Mouse (Mus musculus): ENCODE measurements at regions not wholly inside any gene's neighbourhood (a gene's known extent, or its start where the extent isn't known, plus 50 kb on each side); places are given as distances from the start of the nearest gene placed in this dataset.

- TF ChIP-seq CTCF (conservative IDR thresholded peaks at IDR 0.05; ENCODE audit: insufficient read depth, insufficient read length, low read depth, low read length), result no peak
- no peak for TF ChIP-seq POLR2A (IDR thresholded peaks at IDR 0.05; ENCODE audit: low read depth, low read length)
- no peak for DNase-seq
- H3K27ac ChIP-seq (ENCODE audit: insufficient read depth, low read depth, low read length), result no peak overlapping the region
- WGBS, result 85% methylated on average over 5 of the region's 5 CpGs
- no peaks in the 10 kb centered on the region for H3K36me3 ChIP-seq (ENCODE audit: control insufficient read depth, insufficient read depth, low read length)
- no peak overlapping the region for H3K4me3 ChIP-seq (ENCODE audit: insufficient read depth, low read depth, low read length)
- H3K4me1 ChIP-seq (ENCODE audit: control insufficient read depth, insufficient read depth, low read length), result no peaks in the 10 kb centered on the region
- H3K27me3 ChIP-seq (replicated peaks; ENCODE audit: control insufficient read depth, insufficient read depth, low read length), result no peaks in the 10 kb centered on the region
Observed at GRCm38 (mm10) chr11:64158281-64158680, 79.0 kb upstream of the Cox10 start.

- H3K36me3 ChIP-seq (ENCODE audit: control insufficient read depth, insufficient read depth, low read length), result no peaks in the 10 kb centered on the region
- peak; percentile 1 for DNase-seq
- H3K4me3 ChIP-seq (ENCODE audit: insufficient read depth, low read depth, low read length), result no peak overlapping the region
- no peak for TF ChIP-seq POLR2A (IDR thresholded peaks at IDR 0.05; ENCODE audit: low read depth, low read length)
- no peak for TF ChIP-seq CTCF (conservative IDR thresholded peaks at IDR 0.05; ENCODE audit: insufficient read depth, insufficient read length, low read depth, low read length)
- H3K27me3 ChIP-seq (replicated peaks; ENCODE audit: control insufficient read depth, insufficient read depth, low read length), result no peaks in the 10 kb centered on the region
- H3K27ac ChIP-seq (ENCODE audit: insufficient read depth, low read depth, low read length), result no peak overlapping the region
- no peaks in the 10 kb centered on the region for H3K4me1 ChIP-seq (ENCODE audit: control insufficient read depth, insufficient read depth, low read length)
- WGBS, result 72% methylated on average over 7 of the region's 7 CpGs
Observed at GRCm38 (mm10) chr11:64156640-64157039, 77.4 kb upstream of the Cox10 start.

- no peak for TF ChIP-seq POLR2A (IDR thresholded peaks at IDR 0.05; ENCODE audit: low read depth, low read length)
- TF ChIP-seq CTCF (conservative IDR thresholded peaks at IDR 0.05; ENCODE audit: insufficient read depth, insufficient read length, low read depth, low read length), result no peak
- DNase-seq, result no peak
- Histone ChIP-seq H3K27ac (ENCODE audit: insufficient read depth, low read depth, low read length) (no peak overlapping the region), H3K27me3 (replicated peaks; ENCODE audit: control insufficient read depth, insufficient read depth, low read length) (no peaks in the 10 kb centered on the region), H3K4me1 (ENCODE audit: control insufficient read depth, insufficient read depth, low read length) (no peaks in the 10 kb centered on the region), H3K4me3 (ENCODE audit: insufficient read depth, low read depth, low read length) (no peak overlapping the region), H3K36me3 (ENCODE audit: control insufficient read depth, insufficient read depth, low read length) (no peaks in the 10 kb centered on the region)
- 94% methylated on average over 2 of the region's 2 CpGs for WGBS
Observed at GRCm38 (mm10) chr11:64139483-64139882, 60.2 kb upstream of the Cox10 start.

- Histone ChIP-seq H3K4me3 (ENCODE audit: insufficient read depth, low read depth, low read length) (no peak overlapping the region), H3K27me3 (replicated peaks; ENCODE audit: control insufficient read depth, insufficient read depth, low read length) (no peaks in the 10 kb centered on the region), H3K4me1 (ENCODE audit: control insufficient read depth, insufficient read depth, low read length) (no peaks in the 10 kb centered on the region), H3K27ac (ENCODE audit: insufficient read depth, low read depth, low read length) (no peak overlapping the region), H3K36me3 (ENCODE audit: control insufficient read depth, insufficient read depth, low read length) (no peaks in the 10 kb centered on the region)
- TF ChIP-seq POLR2A (IDR thresholded peaks at IDR 0.05; ENCODE audit: low read depth, low read length) (no peak), CTCF (conservative IDR thresholded peaks at IDR 0.05; ENCODE audit: insufficient read depth, insufficient read length, low read depth, low read length) (no peak)
- WGBS, result 46% methylated on average over 4 of the region's 4 CpGs
- no peak for DNase-seq
Observed at GRCm38 (mm10) chr11:64138934-64139333, 59.7 kb upstream of the Cox10 start.

- DNase-seq, result no peak
- H3K36me3 ChIP-seq (ENCODE audit: control insufficient read depth, insufficient read depth, low read length), result no peaks in the 10 kb centered on the region
- no peak overlapping the region for H3K27ac ChIP-seq (ENCODE audit: insufficient read depth, low read depth, low read length)
- TF ChIP-seq CTCF (conservative IDR thresholded peaks at IDR 0.05; ENCODE audit: insufficient read depth, insufficient read length, low read depth, low read length), result no peak
- TF ChIP-seq POLR2A (IDR thresholded peaks at IDR 0.05; ENCODE audit: low read depth, low read length), result no peak
- no peaks in the 10 kb centered on the region for H3K4me1 ChIP-seq (ENCODE audit: control insufficient read depth, insufficient read depth, low read length)
- no peak overlapping the region for H3K4me3 ChIP-seq (ENCODE audit: insufficient read depth, low read depth, low read length)
- no peaks in the 10 kb centered on the region for H3K27me3 ChIP-seq (replicated peaks; ENCODE audit: control insufficient read depth, insufficient read depth, low read length)
- WGBS, result 93% methylated on average over 5 of the region's 5 CpGs
Observed at GRCm38 (mm10) chr11:64135766-64136165, 56.5 kb upstream of the Cox10 start.

- Histone ChIP-seq H3K36me3 (ENCODE audit: control insufficient read depth, insufficient read depth, low read length) (no peaks in the 10 kb centered on the region), H3K4me3 (ENCODE audit: insufficient read depth, low read depth, low read length) (no peak overlapping the region), H3K27ac (ENCODE audit: insufficient read depth, low read depth, low read length) (no peak overlapping the region), H3K27me3 (replicated peaks; ENCODE audit: control insufficient read depth, insufficient read depth, low read length) (no peaks in the 10 kb centered on the region), H3K4me1 (ENCODE audit: control insufficient read depth, insufficient read depth, low read length) (no peaks in the 10 kb centered on the region)
- 73% methylated on average over 2 of the region's 2 CpGs for WGBS
- no peak for DNase-seq
- TF ChIP-seq CTCF (conservative IDR thresholded peaks at IDR 0.05; ENCODE audit: insufficient read depth, insufficient read length, low read depth, low read length) (no peak), POLR2A (IDR thresholded peaks at IDR 0.05; ENCODE audit: low read depth, low read length) (no peak)
Observed at GRCm38 (mm10) chr11:64135308-64135591, 56.0 kb upstream of the Cox10 start.

- Histone ChIP-seq H3K4me3 (ENCODE audit: insufficient read depth, low read depth, low read length) (no peak overlapping the region), H3K36me3 (ENCODE audit: control insufficient read depth, insufficient read depth, low read length) (no peaks in the 10 kb centered on the region), H3K27ac (ENCODE audit: insufficient read depth, low read depth, low read length) (no peak overlapping the region), H3K27me3 (replicated peaks; ENCODE audit: control insufficient read depth, insufficient read depth, low read length) (no peaks in the 10 kb centered on the region), H3K4me1 (ENCODE audit: control insufficient read depth, insufficient read depth, low read length) (no peaks in the 10 kb centered on the region)
- 80% methylated on average over 15 of the region's 15 CpGs for WGBS
- DNase-seq, result no peak
- TF ChIP-seq CTCF (conservative IDR thresholded peaks at IDR 0.05; ENCODE audit: insufficient read depth, insufficient read length, low read depth, low read length) (no peak), POLR2A (IDR thresholded peaks at IDR 0.05; ENCODE audit: low read depth, low read length) (no peak)
Observed at GRCm38 (mm10) chr11:64134571-64135307, 55.5 kb upstream of the Cox10 start.
